Mouse (Mus musculus) ovary, postnatal 10 days (tissue): ENCODE data around the gene Them7.
A peak's percentile ranks its signal among the peaks of the same experiment; 100 is the strongest.

ENCODE experiments used
- DNase-seq: peaks from one replicate; pipeline ENCODE4 v3.0.0; 2022; ENCODE audit warnings: low spot score

The Them7 gene

DNA sequence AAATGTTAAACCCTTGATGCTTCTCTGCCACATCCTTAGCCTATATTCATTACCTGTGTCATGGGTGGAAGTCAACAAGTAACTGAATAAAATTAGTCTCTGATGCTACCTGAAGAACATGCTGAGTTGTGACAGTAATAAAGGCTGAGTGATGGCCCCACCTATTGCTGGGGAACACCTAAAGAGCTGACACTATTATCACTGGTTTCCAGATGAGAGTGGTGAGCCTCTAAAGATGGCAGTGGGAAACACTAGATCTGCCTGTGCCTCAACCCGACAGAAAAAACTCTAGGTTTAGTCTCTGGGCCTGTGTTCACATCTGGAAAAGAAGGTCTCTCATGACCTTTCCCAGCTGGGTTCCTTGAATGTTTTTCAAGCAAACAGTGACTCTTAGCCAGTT lies 155.6 kb downstream of the Them7 start:
- DNase-seq, result no peak

DNA sequence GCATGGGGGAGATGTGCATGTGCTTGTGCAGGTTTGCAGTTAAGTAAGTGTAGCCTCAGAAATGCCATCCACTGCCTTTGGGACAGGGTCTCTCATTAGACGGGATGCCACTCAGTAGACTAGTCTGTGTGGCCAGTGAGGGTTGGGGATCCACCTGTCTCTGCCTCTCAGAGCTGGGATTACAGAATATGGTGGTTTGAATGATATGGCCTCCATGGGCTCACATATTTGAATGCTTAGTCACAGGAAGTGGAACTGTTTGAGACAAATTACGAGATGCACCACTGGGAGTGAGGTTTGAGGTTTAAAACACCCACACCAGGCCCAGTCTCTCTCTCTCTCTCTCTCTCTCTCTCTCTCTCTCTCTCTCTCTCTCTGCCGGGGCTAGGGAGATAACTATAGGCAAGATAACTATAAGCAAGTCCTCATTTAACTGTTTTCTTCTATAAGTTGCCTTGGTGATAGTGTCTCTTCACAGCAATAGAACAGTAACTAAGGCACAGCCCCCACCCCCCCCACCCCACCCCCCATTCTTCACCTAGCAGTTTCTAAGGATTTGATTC lies 156.7 kb downstream of the Them7 start:
- DNase-seq, result no peak

GRCm38 (mm10) chr2:105383063-105383462 lies 158.9 kb downstream of the Them7 start:
- no peak for DNase-seq

GRCm38 (mm10) chr2:105384998-105385397 lies 160.9 kb downstream of the Them7 start:
- DNase-seq, result no peak

DNA sequence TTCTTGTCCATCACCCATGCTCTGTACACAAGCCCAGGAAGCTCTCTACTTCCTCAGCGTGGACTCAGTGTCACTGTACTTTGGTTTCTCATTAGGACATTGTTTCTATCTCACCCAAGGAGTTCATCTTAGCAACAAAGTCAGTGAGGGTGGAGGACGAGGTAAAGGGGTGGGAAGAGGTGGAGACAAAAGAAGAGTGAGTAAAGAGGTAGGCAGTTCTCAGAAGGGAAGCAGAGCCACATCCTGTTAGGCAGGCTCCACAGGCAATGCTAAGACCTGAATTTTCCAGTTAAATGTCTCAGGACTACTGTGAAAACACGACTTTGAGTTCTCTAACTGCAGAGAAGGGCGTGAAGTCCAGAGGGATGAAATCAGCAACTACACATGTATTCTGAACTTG lies 162.3 kb downstream of the Them7 start:
- DNase-seq, result no peak

DNA sequence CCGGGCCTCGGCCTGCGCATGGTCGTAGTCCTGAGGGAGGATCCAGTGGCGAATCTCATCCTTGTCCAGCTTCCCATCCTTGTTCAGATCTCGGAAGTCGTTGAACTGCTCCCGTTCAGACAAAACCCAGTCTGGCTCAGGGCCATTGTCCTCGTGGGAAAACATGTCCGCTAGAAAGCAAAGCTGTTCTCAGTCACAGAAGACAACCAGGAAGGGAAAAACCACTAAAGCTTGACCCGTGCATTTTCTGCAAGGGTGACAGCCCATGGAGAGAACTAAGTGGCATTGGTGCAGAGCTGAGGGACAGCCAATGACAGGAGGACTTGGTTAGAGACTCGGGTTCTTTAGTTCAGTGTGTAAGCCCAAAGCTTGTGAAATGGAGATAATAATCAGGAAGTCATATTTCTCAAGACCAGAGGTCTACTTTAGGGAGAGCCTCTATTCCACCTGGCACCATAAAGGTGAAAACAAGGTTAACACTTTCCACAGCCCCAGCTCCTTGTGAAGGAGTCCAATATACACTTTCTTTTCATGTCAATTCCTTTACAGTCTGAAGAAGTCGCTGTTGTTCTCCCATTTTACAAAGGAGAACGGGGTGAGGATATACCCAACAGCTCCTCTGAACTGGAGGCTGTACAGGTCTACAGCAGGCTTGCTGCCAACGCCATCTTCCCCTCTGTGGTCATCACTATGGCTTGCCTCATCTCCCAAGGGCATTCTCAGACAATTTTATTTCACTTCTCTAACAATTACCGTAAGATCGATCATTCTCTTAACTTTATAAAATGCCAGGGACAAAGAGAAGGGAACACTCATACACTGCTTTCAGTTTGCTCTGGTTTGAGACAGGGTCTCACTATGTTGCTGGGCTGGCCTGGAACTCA lies 165.1 kb downstream of the Them7 start:
- no peak for DNase-seq

- DNase-seq, result no peak
Measured at GRCm38 (mm10) chr2:105390653-105391413, 166.7 kb downstream of the Them7 start.

DNA sequence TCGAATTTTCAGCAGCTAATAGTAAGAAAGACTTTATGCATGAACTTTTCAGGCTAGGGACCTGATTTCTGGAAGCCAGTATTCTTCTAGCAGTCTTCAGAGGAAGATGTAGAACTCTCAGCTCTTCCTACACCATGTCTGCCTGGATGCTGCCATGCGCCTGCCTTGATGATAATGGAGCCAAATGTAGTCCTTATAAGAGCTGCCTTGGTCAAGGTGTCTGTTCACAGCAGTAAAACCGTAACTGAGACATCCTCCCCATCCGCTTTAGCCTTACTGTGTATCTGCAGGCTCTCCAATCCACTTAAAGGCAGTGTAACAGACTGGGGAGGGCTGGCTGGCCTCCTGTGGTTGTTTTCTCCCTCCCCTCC lies 167.3 kb downstream of the Them7 start:
- DNase-seq, result no peak

- no peak for DNase-seq
Measured at GRCm38 (mm10) chr2:105392514-105392913, 168.4 kb downstream of the Them7 start.

GRCm38 (mm10) chr2:105394375-105394774 lies 170.3 kb downstream of the Them7 start:
- no peak for DNase-seq

DNA sequence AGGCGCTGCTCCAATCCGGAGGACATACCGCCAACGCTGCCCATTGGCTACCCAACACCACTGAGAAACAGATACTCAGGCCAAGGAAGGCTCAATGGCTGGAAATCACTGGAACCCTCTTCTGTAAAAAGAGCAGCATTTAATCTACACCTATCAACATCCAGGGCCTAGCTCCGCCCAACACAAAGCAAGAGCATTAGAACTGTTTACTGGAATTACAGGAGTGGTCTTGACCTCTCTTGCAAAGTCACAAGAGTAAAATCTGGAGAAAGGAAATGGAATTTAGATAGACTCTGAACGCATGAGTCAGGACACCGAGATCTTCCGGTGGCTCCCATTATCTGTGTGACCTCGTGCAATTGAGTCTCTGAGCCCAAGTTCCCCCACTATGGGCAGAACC lies 171.9 kb downstream of the Them7 start:
- no peak for DNase-seq

DNA sequence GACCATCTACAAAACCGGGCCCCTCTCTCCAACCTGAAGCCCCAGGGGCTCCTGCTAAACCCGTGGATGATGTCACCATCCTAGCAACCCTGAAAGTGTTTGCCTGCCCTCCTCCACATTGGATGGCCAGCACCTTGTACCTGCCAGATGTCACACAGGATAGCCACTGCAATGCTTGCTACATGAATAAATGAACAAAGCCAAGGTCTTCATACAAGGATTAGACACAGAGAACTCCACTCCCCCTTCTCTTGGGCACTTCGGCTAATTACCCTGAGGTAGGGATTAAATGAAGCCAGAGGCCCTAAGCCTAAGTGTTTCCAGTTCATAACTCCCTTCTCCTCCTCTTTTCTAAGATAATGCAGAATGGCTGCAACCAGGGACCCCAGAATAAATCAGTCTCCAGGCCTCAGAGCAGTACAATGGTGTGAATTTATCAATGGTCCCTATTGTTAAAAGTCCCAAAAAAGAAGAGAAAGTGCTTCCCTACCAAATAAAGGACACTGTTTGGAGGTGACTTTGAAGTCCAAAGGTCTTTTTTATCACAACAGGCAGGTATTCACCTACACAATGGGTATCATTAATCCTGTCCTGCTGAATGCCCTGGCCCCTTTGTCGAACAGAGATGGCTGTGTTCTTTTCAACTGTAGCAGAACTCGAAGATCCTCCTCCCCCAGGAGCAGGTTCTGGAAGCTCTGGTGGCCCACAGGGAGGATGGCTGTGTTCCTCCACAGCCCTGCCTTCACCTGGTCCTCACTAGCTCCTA lies 173.5 kb downstream of the Them7 start:
- no peak for DNase-seq

GRCm38 (mm10) chr2:105398636-105399084 lies 174.5 kb downstream of the Them7 start:
- no peak for DNase-seq

DNA sequence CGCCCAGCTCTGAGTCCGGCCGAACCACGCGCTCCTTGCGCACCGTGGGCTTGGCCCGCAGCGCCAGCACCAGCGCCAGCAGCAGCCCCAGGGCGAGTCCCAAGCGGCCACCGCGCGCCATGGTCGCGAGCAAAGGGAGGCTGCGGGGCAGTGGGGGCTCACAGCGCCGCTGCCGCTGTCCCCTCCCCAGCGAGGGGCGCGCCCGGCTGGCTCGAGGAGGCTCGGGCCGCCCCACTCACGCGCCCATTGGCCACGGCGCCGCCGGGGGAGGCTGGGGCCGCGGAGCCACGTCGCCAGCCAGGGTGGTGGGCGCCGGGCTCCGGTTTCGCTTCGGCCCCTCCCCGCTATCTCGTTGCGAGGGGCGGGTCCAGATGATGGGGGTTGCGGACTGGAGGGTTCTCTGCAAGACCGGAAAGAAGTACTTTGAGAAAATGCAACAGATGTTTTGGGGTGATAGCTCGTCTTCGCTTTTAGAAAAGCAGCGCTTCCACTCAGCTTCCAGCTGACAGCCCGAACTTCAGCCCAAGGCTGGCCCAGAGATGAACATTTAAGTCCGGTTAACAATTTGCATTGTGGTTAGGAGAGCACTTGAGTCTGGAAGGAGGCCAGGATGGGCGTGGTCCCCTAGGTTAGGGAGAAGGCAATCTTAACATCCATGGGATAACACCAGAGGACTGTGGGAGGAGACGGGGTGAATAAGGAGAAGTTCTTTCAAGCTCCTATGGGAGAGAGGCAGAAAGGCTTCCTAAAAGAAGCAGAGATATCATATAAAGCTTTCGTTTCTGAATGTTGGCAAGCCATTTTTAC lies 175.2 kb downstream of the Them7 start, which contains the start of gene Rcn1:
Rcn1 (minus strand) TSS at position 235 of the 807 bp plus-strand sequence.
- DNase-seq, result peak; percentile 72

- DNase-seq, result no peak
Measured at GRCm38 (mm10) chr2:105400558-105400957, 176.4 kb downstream of the Them7 start.

- no peak for DNase-seq
Measured at GRCm38 (mm10) chr2:105402180-105402579, 178.1 kb downstream of the Them7 start.

DNA sequence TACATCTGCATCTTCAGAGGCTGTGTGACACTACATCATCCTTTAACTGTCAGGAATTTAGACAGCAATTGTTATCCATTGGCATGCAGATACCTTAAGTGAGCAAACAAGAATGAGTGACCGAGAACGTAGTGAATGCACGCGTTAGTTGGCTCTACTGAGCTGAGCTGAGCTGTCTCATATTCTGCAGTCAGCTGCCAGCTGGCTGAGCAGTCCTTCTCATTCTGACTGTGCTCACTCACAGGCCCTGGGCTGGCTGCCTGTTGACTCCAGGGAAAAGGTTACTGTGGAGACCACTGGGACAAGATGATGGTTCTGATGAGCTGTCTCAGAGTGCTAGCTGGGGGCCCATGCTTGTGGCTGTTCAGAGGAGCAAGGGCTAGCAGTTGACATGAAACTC lies 184.4 kb downstream of the Them7 start:
- no peak for DNase-seq

DNA sequence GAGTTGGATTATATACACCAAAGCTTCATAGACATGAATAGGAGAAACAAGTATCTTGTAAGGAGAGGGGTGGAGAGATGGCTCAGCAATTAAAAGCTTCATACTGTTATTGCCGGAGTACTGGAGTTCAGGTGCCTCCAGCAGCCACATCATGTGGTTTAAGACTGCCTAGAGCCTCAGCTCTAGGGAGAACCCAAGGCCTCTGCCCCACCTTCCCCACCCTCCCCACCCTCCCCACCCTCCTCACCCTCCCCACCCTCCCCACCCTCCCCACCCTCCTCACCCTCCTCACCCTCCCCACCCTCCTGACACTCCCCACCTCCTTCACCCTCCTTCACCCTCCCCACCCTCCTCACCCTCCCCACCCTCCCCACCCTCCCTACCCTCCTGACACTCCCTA lies 185.1 kb downstream of the Them7 start:
- no peak for DNase-seq

DNA sequence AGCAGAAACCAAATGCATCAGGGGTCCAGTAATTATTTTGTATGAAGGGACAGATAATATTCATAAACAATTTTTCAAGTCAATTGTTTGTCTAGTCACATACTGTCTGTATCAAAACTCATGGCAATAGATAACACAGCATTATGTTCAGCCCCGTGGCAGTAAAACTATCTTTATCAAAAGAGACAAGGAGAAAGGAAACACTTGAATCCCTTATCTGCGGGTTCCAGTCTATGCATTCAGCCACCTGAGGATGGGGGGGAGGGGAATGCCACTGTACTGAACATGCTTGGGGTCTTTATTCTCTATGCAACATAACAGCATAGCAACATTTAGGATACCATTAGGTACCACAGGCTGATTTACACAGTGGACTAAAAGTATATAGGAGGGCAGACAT lies 190.2 kb downstream of the Them7 start:
- DNase-seq, result no peak

DNA sequence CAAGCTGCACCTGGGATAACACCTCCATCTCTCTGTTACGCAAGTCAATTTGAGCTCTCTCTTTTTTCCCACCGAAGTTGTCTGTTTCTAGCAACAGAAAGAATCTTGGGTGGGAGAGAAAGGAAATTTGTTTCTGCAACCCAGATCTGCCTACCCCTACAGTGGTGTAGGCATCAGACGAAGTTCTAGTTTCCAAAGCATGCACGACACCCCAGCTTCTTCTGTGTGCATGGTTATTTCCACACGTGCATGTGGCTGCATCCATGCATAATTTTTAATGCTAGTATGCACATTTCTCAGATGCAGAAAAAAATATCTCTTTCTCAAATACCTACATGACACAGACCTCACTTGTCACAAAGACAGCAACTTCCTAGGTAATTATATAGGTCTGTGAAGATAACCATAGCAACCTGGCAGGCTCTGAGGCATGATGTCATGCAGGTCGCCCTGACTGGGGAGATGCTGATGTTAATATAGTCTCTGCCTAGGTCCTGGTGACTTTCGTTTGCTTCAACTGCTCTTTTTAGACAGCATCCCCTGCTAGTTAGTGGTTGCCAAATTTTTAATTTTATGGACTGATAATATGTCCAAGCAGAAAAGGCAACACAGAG lies 192.0 kb downstream of the Them7 start:
- DNase-seq, result no peak
